Mouse (Mus musculus): Measurements from ENCODE around the gene Atat1. TPM values are rescaled to one million over a fixed set of nuclear protein-coding genes. Genes with fewer than 3 reads are reported as not detected.

Atat1 gene
- total and polyA plus RNA-seq, 3 experiments: 6.0 to 22.0 (median 6.0) TPM

- Histone ChIP-seq H3K36me3 (ENCODE audit: control insufficient read depth, insufficient read depth, low read length) (no peaks in the 10 kb centered on the region), H3K79me2 (replicated peaks; ENCODE audit: control insufficient read depth, insufficient read depth, low read length) (no peaks in the 10 kb centered on the region), H3K9ac (ENCODE audit: low read depth, low read length) (no peak overlapping the region), H3K27me3 (ENCODE audit: control insufficient read depth, insufficient read depth, low read length) (no peaks in the 10 kb centered on the region), H3K4me1 (ENCODE audit: control insufficient read depth, insufficient read depth, low read length) (peaks cover 2% of the 10 kb centered on the region), H3K27ac (no peak overlapping the region), H3K4me3 (no peak overlapping the region)
- intact Hi-C loops (cut with DNase I): no loop called here
- no peak for TF ChIP-seq EP300 (IDR thresholded peaks at IDR 0.05; ENCODE audit: insufficient read depth, low read depth, low read length)
- no peak for TF ChIP-seq CTCF (IDR thresholded peaks at IDR 0.05)
- no peak for TF ChIP-seq POLR2A (IDR thresholded peaks at IDR 0.05; ENCODE audit: insufficient read depth, low read depth, low read length)
- no peak for DNase-seq
- WGBS: 94% methylated on average over 1 of the region's 1 CpGs
Observed at GRCm38 (mm10) chr17:35905587-35905986, 4.3 kb downstream of the Atat1 start.

DNA sequence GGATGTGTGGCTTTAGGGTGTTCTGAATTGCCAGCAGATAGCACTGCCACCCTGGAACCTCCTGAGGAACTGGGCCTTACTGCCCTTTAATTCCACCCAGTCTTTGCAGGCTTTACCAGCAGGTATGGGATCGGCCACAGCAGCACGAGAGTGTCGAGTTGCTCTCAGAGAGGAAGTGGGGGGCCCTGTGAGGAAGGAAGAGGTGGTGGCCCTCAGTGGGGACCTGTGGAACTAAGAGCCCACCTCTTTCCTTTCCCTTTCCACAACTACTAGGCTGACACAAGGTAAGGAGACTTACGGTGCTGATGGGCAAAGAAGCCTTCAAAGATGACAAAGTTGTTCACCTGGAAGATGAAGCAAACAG lies 5.9 kb downstream of the Atat1 start:
- no peak for DNase-seq
- whole genome bisulfite sequencing: 33% methylated on average over 4 of the region's 4 CpGs
- intact Hi-C loops (cut with DNase I): no loop called here
- Histone ChIP-seq H3K9ac (ENCODE audit: low read depth, low read length) (no peak overlapping the region), H3K4me1 (ENCODE audit: control insufficient read depth, insufficient read depth, low read length) (peaks cover 2% of the 10 kb centered on the region; the same call in 1 of the 2 replicates), H3K4me3 (no peak overlapping the region), H3K27ac (peak overlapping the region; percentile 40), H3K79me2 (replicated peaks; ENCODE audit: control insufficient read depth, insufficient read depth, low read length) (no peaks in the 10 kb centered on the region), H3K36me3 (ENCODE audit: control insufficient read depth, insufficient read depth, low read length) (no peaks in the 10 kb centered on the region), H3K27me3 (ENCODE audit: control insufficient read depth, insufficient read depth, low read length) (no peaks in the 10 kb centered on the region)
- TF ChIP-seq CTCF (IDR thresholded peaks at IDR 0.05): no peak
- no peak for TF ChIP-seq POLR2A (IDR thresholded peaks at IDR 0.05; ENCODE audit: insufficient read depth, low read depth, low read length)
- no peak for TF ChIP-seq EP300 (IDR thresholded peaks at IDR 0.05; ENCODE audit: insufficient read depth, low read depth, low read length)

- H3K4me1 ChIP-seq (ENCODE audit: control insufficient read depth, insufficient read depth, low read length): peaks cover 2% of the 10 kb centered on the region; the same call in 1 of the 2 replicates
- no peaks in the 10 kb centered on the region for H3K36me3 ChIP-seq (ENCODE audit: control insufficient read depth, insufficient read depth, low read length)
- intact Hi-C loops (cut with DNase I): no loop called here
- WGBS: 56% methylated on average over 9 of the region's 9 CpGs
- no peak overlapping the region for H3K4me3 ChIP-seq
- H3K27me3 ChIP-seq (ENCODE audit: control insufficient read depth, insufficient read depth, low read length): no peaks in the 10 kb centered on the region
- no peaks in the 10 kb centered on the region for H3K79me2 ChIP-seq (replicated peaks; ENCODE audit: control insufficient read depth, insufficient read depth, low read length)
- no peak overlapping the region for H3K9ac ChIP-seq (ENCODE audit: low read depth, low read length)
- peak overlapping the region; percentile 40 for H3K27ac ChIP-seq
- TF ChIP-seq CTCF (IDR thresholded peaks at IDR 0.05) (no peak), EP300 (IDR thresholded peaks at IDR 0.05; ENCODE audit: insufficient read depth, low read depth, low read length) (no peak), POLR2A (IDR thresholded peaks at IDR 0.05; ENCODE audit: insufficient read depth, low read depth, low read length) (no peak)
- DNase-seq: peak; percentile 51 to 69
Observed at GRCm38 (mm10) chr17:35903343-35903991, 6.4 kb downstream of the Atat1 start.

DNA sequence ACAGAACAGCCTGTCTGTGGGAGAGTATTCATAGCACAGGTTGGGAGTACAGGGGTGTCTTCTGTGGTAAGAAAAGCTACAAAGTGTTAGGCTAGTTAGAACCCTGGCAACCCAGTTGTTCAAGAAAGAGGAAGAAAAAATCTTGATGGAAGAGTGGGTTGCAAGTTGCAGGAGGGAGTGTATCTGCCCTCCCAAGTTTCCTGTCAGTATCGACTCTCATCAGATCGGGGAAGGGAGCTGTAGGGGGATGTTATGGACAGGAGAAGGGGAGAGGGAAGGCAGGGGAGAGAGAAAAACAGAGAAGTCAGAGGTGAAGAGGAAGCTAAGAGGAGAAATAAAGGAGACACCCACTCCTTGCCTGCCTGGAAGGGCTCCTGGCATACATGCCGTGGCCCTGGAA lies 9.2 kb downstream of the Atat1 start:
- no peaks in the 10 kb centered on the region for H3K36me3 ChIP-seq (ENCODE audit: control insufficient read depth, insufficient read depth, low read length)

GRCm38 (mm10) chr17:35897644-35898573 lies 12.0 kb downstream of the Atat1 start:
- Histone ChIP-seq H3K27me3 (ENCODE audit: control insufficient read depth, insufficient read depth, low read length) (no peaks in the 10 kb centered on the region), H3K79me2 (replicated peaks; ENCODE audit: control insufficient read depth, insufficient read depth, low read length) (no peaks in the 10 kb centered on the region), H3K4me1 (ENCODE audit: control insufficient read depth, insufficient read depth, low read length) (peaks cover 6% of the 10 kb centered on the region), H3K4me3 (peak overlapping the region; percentile 95), H3K27ac (peak overlapping the region; percentile 90), H3K9ac (ENCODE audit: low read depth, low read length) (peak overlapping the region; percentile 51), H3K36me3 (ENCODE audit: control insufficient read depth, insufficient read depth, low read length) (no peaks in the 10 kb centered on the region)
- DNase-seq: no peak
- 42% methylated on average over 23 of the region's 23 CpGs for WGBS
- TF ChIP-seq CTCF (IDR thresholded peaks at IDR 0.05) (no peak), EP300 (IDR thresholded peaks at IDR 0.05; ENCODE audit: insufficient read depth, low read depth, low read length) (no peak), POLR2A (IDR thresholded peaks at IDR 0.05; ENCODE audit: insufficient read depth, low read depth, low read length) (no peak)
- intact Hi-C loops (cut with DNase I): loop anchor here (1.0 to 2.0 kb wide), 2 partner anchors 18 to 19 kb away; partner anchors contain the start of genes Mrps18b and Ppp1r10

More for the DNA sequence above, 9.2 kb downstream of the Atat1 start:
- TF ChIP-seq CTCF (IDR thresholded peaks at IDR 0.05) (no peak), POLR2A (IDR thresholded peaks at IDR 0.05; ENCODE audit: insufficient read depth, low read depth, low read length) (no peak), EP300 (IDR thresholded peaks at IDR 0.05; ENCODE audit: insufficient read depth, low read depth, low read length) (no peak)
- H3K27ac ChIP-seq: no peak overlapping the region
- WGBS: 66% methylated on average over 3 of the region's 3 CpGs
- no peak overlapping the region for H3K9ac ChIP-seq (ENCODE audit: low read depth, low read length)
- H3K27me3 ChIP-seq (ENCODE audit: control insufficient read depth, insufficient read depth, low read length): no peaks in the 10 kb centered on the region
- H3K4me1 ChIP-seq (ENCODE audit: control insufficient read depth, insufficient read depth, low read length): peaks cover 7% of the 10 kb centered on the region
- H3K79me2 ChIP-seq (replicated peaks; ENCODE audit: control insufficient read depth, insufficient read depth, low read length): no peaks in the 10 kb centered on the region
- no peak for DNase-seq
- intact Hi-C loops (cut with DNase I): no loop called here
- no peak overlapping the region for H3K4me3 ChIP-seq
